Mouse (Mus musculus) frontal cortex, adult 2 months (tissue): ENCODE results near the gene Meox2. TPM values are rescaled to one million over a fixed set of nuclear protein-coding genes. Genes with fewer than 3 reads are reported as not detected.

Experiments
- polyA plus RNA-seq: library from polyadenylated mRNA; depleted of rRNA; stranded (reverse); fragments of >200 nt; gene quantifications from 2 replicates; pipeline ENCODE4 v1.2.3, GENCODE M21; 2012; rRNA removed

The Meox2 gene
- polyA plus RNA-seq, 1 experiment = 0.18 TPM

Other genes starting within 250 kb of the Meox2 start
- 6.0 and 8.1 TPM in 2 replicates for gene Agmo, start 133.1 kb downstream of the Meox2 start, polyA plus RNA-seq